Mouse (Mus musculus) urinary bladder, postnatal 36 days (tissue): ENCODE data around the gene Slc2a9.
"Not testable (repeated sequence)": the region's sequence is repeated elsewhere in the genome, so short reads cannot be mapped to it uniquely, and the experiment has no call there.

ENCODE experiments used
- DNase-seq, 2 experiments: peaks; one replicate each; pipeline ENCODE4 v3.0.0; 2022; ENCODE audit warnings: low spot score in 2 of 2, mixed read lengths in 1 of 2

Slc2a9 gene

DNA sequence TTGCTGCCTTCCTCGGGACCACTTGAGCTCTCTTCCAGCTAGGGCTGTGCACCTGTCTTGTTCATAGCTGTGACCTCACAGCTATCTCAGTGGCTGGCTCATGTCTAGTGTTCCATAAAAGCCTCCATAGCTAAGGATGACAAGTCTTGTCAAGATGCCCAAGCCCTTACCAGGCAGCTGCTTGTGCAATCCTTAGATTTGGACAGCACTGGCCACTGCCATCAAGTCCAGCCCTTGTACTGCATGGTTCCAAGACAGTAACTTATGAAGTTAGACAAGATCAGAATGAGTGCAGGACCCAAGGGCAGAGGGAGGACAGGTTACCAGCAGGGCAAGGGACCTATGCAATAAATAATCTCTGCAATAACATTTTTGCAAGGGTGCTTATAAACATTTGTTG lies 1.2 kb upstream of the Slc2a9 start:
- DNase-seq, result peak in 1 of 2 experiments; percentile 13

DNA sequence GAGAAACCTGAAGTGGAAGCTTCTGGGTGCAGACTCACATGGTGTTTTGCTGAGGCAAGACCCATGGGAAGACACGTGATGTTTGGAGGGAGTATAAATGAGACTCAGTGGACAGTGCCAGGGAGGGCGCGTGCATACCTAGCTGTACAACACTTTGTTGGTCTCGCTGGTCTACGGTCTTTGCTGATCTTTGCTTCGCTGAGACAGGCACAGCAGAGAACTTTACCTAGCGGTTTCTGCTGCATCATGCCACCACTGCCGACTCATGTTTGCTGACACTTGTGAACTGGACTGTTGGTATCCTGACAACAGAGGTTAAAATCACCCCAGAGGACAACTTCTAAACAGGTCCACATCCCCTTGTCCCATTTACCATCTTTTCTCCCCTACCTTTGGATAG lies 2.9 kb downstream of the Slc2a9 start:
- no peak for DNase-seq

DNA sequence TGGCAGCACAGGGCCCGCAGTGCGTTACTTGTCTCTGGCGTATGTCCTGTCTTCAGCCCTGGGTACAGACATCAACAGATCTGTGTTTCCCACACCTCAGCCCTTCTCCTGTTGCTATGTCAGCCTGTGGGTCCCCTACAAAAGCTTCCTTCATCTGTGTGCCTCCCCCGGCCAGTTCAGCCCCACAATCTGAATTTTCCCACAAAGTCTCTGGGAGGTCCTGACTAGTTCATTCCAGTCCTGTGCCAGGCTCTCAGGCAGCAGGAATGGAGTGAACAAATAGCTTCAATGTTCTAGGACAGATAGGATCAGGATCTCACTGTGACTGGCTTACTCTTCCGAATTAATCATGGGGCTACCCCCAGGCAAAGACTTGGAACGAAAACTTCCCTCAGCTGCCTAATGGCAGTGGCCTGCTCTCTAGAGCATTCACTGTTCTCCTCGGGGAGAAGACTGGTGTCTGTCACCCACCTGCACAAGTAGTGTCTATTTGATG lies 3.6 kb downstream of the Slc2a9 start:
- no peak for DNase-seq

DNA sequence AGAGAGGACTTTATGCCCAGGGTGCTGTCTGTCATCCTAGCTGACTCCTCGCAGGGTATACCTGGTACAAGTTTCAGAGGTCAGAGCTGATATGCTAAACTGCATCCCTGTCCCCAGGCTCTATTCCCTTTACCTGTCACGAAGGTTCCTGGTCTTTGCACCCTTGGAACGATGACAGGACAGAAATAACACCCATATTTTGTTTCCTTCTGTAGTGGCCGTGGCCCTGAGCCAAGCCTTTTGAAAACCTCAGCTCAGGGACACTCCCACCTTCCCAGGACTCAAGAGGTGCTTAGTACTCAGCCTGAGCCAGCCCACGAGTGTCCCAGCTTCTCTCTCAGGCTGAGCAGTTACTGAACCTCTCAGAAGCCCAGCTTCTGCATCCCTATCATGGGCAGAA lies 4.5 kb downstream of the Slc2a9 start:
- no peak for DNase-seq

DNA sequence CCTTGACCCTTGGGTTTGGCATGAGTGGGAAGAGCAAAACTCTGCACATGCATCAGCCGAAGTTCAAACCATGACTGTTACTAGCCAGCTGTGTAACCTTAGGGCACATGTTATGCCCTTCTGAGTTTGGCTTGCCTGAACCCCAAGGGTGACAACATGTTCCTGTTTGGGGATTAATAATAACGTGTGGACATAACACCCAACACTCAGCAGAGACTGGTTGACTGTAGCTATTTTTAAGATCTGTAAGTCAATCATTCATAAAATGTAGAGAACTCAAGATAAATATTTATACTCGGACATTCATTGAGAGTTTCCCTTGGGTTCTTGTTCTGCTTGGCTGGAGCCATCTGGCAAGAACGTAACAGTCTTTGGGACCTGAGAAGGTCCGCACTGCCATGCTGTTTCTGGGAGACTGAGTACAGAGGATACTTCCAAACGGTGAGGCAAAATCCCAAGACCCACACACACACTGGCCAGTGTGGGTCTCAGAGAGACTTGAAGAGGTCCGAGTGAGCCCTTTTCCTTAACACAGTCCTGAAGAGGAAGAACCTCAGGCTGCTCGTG lies 6.4 kb downstream of the Slc2a9 start:
- no peak for DNase-seq

DNA sequence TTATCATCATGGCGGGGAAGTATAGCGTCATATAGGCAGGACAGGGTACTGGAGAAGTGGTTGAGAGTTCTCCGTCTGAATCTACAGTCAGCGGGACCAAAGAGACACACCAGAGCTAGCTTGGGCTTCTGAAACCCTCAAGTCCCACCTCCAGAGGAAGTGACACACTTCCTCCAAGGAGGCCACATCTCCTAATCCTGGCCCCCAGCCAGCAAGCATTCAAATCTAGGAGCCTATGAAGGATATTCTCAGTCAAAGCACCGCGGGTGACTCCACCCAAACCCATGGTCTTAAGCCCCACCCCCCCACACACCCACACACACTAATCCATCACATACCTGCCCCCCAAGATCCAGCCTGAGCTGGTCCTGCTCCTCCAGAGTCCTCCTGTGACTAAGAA lies 9.1 kb downstream of the Slc2a9 start:
- no peak for DNase-seq

DNA sequence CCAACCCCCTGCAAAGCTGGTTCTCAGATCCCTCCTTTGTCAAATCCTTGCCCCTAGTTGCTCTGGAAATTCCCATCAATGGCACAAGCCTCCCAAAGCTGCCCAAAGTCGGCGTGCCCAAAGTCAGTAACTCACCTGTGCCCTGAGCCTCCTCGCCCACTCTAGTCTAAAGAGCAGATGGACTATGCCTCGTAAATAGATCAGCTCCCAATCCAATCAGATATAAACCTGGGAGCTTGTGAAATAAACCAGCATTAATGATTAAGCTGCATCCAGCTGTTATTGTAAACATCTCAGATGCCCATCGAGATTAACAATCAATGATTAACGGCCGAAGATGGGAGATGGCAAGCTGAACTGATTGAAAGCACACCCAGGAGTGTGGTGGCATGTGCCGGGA lies 11.2 kb downstream of the Slc2a9 start:
- no peak for DNase-seq

- no peak for DNase-seq
Measured at GRCm38 (mm10) chr5:38489739-38490138, 13.2 kb downstream of the Slc2a9 start.

DNA sequence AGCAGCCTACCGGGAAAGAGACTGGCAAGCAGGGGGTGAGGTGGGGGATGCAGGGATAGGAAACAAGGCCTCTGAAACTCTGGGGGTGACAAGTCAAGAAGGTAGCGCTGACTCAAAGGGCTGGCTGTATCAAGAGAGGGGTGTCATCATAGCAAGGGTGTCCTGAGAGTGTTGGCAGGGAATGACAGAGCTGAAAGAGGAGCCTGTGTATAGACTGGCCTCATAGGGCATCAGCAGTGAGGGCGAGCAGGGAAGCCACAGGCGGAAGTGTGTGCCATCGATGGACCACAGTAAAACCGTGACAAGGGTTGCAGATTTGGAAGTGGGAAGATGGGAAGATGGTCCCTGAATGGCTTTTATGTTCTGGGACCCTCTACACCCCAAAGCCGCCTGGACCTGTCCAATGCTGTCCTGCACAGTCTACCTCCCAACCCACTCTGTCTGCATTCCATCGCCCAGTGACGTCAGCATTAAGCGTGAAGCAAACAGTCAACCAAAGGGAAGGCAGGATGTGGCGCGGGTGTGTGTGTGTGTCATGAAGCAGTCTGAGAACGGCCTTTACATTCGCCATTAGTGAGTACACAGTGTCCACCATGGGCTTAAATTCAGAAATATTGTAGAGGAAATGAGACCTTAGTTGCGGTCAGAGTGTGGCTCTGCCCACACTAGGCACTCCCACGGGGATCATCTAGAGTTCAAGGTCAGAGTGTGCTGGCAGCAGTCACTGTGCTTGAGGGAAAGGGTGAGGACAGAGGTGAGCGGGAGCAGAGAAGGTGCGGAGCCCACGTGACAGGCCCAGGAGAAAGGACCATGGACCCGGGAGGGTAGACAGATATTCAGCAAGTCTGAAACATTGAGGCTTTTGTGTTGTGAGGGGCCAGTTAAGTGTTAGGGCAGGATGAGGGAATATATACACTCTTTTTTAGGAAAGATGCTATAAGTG lies 14.0 kb downstream of the Slc2a9 start:
- no peak for DNase-seq

DNA sequence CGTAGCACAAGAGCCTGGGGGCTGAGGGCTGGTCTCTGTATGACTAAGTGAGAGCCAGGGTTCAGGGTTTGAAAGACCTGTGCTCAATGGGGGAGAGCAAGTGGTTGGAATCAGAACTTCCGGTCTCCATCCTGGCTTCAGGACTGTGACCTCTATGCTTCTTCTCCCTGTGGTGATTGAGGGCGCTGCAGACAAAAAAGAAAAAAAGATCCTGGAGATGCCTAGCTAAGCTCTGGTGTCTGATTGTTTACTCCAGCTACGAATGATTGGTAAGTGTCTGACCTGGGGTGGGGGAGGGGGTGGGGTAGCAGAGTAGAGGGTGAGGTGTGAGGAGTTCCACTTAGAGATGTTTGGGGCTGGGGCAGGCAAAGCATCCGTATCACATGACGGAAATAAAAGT lies 14.9 kb downstream of the Slc2a9 start:
- no peak for DNase-seq

GRCm38 (mm10) chr5:38487247-38487646 lies 15.7 kb downstream of the Slc2a9 start:
- no peak for DNase-seq

- DNase-seq, result no peak
Measured at GRCm38 (mm10) chr5:38485946-38486345, 17.0 kb downstream of the Slc2a9 start.

DNA sequence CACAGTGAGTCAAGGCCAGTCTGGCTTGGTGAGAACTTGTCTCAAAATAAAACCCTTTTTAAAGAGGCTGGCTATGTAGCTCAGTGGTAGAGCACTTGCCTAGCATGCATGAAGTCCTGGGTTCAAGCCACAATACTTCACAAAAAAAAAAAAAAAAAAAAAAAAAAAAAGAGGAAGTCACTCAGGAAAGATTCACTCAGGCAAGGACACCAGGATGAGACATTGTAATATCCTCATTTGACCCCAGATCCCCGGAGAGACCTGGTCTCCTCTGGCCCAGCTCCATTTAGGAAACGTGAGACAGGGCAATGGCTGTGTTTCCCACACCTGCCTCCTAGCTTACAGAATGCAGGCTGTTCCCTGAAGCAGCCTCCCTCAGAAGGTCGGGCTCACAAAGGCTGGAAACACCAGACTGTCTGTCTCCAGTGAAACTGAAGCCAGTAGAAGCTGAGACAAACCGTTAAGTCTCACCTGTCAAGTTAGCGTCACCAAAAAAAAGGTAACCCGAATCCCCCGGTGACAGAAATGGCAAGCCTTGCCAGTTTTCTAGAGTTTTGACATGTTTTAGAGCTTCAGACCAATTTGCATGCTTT lies 19.3 kb downstream of the Slc2a9 start:
- no peak for DNase-seq

GRCm38 (mm10) chr5:38480822-38481707 lies 21.9 kb downstream of the Slc2a9 start:
- DNase-seq, result no peak

- peak; percentile 35 to 69 for DNase-seq
Measured at GRCm38 (mm10) chr5:38479908-38480725, 22.8 kb downstream of the Slc2a9 start.

DNA sequence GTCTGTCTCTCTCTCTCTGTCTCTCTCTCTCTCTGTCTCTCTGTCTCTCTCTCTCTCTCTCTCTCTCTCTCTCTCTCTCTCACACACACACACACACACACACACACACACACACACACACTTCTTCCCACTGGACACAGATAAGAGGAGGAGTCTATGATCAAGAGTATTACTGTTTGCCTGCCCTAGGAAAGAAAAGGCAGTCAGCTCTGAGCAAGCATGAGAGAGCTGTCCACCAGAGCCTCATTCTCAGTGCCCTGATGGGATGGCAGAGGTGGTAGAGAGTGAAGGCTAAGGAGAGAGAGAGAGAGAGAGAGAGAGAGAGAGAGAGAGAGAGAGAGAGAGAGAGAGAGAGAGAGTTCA lies 23.4 kb downstream of the Slc2a9 start:
- not testable (repeated sequence) for DNase-seq

DNA sequence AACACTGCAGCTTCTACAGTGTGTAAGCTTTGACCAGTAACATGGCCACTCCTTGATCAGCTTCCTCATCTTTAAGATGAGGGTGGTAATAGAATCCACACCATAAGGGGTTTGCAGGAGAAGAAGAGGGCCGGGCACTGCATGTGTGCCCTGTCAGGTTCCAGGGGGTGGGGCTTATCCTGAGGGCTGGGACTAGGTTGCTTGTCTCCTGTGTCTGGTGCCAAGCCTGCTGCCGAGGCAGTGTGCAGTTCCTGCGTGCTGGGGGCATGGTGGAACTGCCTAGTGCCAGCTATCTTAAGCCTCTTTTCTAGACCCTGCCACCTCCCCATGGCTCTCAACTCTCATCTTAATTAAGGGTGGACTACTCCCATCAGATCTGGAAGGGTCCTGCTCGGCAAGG lies 23.9 kb downstream of the Slc2a9 start:
- DNase-seq, result peak in 1 of 2 experiments; percentile 28

DNA sequence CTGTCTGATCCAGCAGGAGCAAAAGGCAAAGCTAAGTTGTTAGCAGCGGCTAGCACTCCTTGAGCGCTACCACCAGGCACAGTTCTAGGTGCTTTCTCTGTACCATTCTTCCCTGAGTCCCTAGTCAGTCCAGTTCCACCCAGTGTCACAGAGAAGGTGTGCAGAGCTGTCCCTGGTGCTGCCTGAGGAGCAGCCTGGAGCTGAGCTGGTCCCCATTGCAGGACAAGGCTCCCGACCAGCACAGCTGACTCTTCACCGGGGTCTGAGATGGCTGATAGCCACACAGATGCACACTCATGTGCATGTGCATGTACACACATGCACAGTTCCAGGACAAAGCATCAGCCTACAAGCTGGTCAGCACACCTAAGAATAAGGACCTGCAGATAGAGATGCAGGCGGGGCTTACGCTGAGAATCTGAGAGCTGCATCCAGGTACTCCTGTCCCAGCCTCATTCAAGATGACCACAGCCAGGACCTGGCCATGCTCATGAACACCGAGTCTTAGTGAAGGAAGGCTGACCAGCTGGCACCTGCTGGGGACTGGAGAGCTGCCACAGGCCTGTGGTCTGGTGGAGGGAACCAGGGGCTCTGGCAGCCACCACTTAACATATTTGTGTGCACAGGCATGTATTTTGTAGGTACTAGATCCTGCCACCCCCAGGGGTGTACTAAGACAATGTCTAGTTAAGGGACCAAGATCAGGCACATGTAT lies 25.1 kb downstream of the Slc2a9 start:
- DNase-seq, result no peak

DNA sequence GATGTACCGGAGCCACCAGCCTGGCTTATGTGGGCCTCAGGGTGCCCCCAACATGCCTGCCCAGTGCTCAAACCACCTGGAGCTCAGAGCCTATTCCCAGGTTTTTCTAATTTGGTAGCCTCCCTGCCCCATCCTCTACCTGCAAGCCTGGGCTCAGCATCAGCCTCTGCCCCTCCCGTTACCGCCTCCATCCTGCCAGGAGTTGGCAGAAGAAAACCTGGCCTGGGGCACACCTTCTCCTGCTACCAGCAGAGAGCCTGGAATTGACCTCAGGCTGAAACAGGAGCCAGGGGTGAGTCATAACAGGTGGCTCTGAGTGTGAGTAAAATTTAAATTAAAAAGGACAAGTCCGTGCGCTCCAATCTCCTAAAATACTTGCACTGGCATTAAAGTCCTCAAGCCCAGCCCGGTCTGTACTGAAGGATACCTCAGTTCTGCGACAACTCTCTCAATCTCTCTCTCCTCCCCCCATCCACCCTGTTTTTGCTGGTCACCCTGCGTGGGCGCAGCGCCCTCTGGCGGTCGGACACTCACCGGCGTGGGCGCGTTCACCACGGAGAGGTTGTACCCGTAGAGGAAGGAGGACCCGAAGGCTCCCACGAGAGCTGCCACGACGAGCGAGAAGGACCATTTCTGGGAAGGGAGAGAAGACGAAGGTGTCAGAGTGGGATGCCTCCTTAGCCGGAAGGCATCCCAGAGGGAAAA lies 25.9 kb downstream of the Slc2a9 start:
- DNase-seq, result no peak

- no peak for DNase-seq
Measured at GRCm38 (mm10) chr5:38470881-38471280, 32.1 kb downstream of the Slc2a9 start.
